Mouse (Mus musculus) kidney, postnatal 25 days (tissue): ENCODE data around the gene Steap3.

Experiments
- DNase-seq, 2 experiments: peaks; one replicate each; pipeline ENCODE4 v3.0.0; 2021; ENCODE audit warnings: mixed read lengths in 2 of 2

Steap3 gene

DNA sequence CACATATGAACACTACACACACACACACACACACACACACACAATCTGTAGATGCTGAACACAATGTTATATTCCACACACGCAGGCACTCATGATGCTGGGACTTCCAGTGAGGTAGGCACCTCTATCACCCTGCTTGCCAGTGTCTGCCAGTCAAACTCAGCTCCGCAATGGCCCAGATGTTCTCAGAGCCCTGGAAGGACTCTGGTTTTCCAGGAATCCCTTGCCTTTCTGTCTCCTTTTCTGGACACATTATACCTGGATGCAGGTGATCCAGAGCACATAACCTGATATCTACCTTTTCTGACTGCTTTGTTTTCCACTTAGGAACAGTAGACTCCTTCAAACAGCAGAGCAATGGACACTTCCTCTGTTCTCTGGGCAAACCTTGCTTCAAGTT, 75.8 kb downstream of the Steap3 start:
- no peak for DNase-seq

- no peak for DNase-seq
Measured at GRCm38 (mm10) chr1:120195947-120196346, 76.6 kb downstream of the Steap3 start.

DNA sequence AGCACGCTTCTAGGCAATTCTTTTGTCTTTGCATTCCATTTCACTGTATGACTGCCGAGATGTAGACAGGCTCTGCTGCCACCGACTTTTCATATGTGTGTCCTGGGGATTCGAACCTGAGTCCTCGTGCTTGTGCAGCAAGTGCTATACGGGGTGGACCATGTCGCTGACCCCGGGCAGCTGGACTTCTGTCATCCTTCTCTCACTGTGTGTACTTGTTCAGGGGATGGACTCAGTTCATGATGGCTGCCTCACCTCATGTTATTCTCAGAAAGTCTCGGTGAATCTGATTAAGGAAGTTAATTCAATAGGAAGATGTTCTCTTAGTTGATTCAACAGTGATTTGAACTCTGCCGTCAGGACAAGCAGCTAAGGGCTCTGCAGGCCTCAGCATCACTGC, 78.9 kb downstream of the Steap3 start:
- DNase-seq = no peak

DNA sequence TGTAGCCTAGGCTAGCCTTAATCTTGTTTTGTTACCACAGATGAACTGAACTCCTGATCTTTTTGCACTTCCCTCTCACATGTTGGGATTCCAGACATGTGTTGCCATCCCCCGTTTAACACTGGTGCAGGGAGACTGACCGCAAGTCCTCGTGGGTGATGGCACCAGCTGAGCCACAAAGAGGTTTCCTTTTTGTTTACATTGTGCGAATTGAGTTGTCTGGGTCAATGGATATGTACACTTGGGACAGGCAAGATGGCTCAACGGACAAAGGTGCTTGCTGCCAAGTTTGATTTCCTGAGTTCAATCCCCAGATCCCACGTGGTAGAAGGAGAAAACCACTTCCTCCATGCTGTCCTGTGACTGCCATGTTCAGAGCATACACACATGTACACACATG, 80.2 kb downstream of the Steap3 start:
- no peak for DNase-seq

- no peak for DNase-seq
Measured at GRCm38 (mm10) chr1:120190946-120191345, 81.6 kb downstream of the Steap3 start.

GRCm38 (mm10) chr1:120190300-120190699, 82.2 kb downstream of the Steap3 start:
- DNase-seq = no peak

DNA sequence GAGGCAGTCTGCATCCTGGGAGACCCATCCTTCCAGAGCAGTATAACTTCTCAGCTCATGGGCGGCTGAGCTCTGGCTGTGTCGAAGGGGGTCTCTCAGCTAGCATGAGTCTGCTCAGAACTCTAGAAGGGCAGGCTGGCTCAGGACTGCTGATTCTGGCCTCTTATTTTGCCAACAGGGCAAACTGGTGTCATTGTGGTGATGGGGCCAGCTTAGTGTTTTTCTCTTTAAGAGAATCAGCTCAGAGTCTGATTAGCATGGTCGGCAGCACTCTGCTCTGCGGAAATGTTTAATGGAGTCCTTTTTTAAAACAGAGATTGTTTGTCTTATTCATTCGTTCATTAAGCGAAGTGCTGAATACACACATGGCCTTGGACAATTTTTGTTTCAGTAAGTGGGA, 83.3 kb downstream of the Steap3 start:
- no peak for DNase-seq

GRCm38 (mm10) chr1:120187059-120187458, 85.4 kb downstream of the Steap3 start:
- peak in 1 of 2 experiments; percentile 12 for DNase-seq

DNA sequence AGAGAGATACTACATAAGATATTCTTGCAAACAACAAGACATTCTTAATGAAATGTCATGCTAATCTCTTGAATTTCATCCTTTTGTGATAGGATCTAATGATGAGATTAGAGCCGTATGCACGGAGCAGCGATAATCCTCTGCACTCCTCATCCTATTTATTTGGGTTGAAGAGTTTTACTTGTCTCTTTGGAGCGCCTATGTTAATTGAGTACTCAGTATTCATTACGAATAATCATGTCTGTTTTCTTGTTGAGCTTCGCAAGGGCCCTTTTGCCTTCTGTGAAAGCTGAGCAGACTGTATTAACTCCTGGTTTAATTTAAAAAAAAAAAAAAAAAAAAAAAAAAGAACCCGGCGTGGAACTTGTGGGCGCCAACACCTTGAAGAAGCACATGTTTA, 85.8 kb downstream of the Steap3 start:
- DNase-seq = no peak

- DNase-seq = peak in 1 of 2 experiments; percentile 6
Measured at GRCm38 (mm10) chr1:120186204-120186603, 86.3 kb downstream of the Steap3 start.

GRCm38 (mm10) chr1:120177141-120177540, 95.4 kb downstream of the Steap3 start:
- no peak for DNase-seq

- DNase-seq = peak; percentile 36 to 65
Measured at GRCm38 (mm10) chr1:120176313-120176712, 96.2 kb downstream of the Steap3 start.

GRCm38 (mm10) chr1:120174991-120175390, 97.5 kb downstream of the Steap3 start:
- no peak for DNase-seq

- DNase-seq = peak in 1 of 2 experiments; percentile 19
Measured at GRCm38 (mm10) chr1:120171819-120172521, 100.5 kb downstream of the Steap3 start.

GRCm38 (mm10) chr1:120170307-120170706, 102.2 kb downstream of the Steap3 start:
- DNase-seq = no peak

DNA sequence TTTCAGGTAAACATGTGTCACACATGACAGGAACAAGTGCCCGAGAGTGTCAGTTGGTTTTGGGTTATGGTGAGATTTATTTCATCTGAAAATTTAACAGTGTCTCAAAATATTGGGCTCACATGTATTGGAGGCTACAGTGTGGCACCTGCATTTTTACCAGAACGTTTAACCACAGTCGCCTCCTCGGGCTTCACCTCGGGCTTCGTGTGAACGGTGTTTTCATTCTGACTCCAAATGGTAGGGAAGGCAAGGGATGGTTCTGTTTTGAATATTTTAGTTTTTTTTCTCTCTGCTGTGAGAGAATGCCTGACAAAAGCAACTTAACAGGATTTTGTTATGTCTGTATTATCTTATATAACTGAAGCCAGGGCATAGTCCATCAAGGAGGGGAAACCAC, 103.8 kb downstream of the Steap3 start:
- DNase-seq = no peak

DNA sequence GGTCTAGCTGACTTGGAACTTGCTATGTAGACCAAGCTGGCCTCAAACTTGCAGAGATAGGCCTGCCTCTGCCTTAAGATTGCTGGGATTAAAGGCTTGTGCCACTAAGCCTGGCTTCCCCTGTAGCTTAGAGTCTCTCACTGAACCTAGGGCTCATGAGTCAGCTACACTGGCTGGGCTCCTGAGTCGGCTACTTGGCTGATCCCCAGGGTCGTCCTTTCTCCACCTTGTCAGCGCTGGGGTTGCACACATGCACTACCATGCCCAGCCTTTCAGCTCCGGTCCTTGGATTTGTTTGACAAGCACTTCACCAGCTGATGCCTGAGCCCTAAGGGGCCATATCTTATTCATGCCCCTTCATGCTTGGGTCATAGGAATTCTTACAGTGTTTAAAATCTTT, 104.5 kb downstream of the Steap3 start:
- no peak for DNase-seq

DNA sequence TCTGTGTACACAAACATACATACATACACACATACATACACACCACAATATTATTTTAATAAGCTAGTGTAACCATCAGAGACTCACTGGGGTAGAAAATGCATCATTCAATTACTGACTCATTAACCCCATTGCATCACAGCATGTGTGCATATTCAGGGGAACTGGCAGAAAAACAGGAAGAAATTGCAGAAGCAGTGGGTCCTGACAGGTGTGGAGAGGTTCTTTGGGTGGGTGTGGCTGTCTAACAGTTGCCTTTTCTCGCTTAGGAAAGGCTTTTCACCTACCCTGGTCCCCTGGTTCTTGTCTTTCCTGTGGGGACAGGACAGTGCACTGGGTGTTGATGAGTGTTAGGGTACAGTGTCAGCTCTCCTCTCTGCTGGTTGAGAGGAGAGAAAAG, 109.9 kb downstream of the Steap3 start:
- DNase-seq = no peak

GRCm38 (mm10) chr1:120161502-120161901, 111.0 kb downstream of the Steap3 start:
- DNase-seq = no peak

DNA sequence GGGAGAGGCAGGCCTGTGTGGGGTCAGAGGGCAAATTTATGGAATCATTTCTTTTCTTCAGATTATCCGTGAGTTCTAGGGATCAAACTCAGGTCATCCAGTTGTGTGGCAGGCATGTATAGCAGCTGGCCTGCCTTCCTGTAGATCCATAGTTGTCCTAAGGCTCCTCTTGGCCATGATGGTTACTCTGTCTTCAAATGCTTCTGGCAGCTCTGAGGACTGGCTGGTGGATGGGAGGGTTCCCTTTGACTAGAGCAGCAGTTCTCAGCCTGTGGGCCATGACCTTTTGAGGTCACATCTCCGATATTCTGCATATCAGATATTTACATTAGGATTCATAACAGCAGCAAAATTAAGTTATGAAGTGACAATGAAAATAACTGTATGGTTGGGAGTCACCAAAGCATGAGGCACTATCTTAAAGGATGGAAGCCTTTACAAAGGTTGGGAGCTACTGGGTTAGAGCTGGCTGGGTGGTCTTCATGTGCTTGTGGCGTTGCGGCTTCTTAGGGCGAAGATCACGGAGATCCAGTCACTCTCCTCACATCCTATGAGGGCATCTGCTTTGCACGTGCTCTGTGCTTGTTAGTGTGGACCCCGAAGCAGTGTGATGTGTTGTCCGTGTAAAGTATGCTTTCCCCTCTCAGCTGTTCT, 113.9 kb downstream of the Steap3 start:
- DNase-seq = no peak

DNA sequence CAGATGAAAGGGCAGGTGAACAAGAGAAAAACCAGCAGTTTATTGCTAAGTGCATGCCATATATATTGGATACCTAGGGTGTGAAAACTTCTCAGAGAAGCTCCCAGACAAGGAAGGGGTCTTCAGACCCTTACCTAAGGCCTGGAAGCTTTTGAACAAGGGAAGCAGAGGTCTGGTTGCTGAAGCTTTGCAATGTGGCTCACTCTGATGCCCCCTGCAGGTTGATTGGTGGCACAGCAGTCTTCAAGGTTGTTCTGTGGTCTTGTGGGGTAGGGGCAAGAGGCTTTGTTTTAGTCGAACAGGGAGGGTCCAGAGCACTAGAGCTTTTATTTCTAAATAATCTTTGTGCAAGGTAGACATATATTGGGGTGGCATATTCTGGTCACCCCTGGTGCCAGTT, 117.2 kb downstream of the Steap3 start:
- peak in 1 of 2 experiments; percentile 42 for DNase-seq

DNA sequence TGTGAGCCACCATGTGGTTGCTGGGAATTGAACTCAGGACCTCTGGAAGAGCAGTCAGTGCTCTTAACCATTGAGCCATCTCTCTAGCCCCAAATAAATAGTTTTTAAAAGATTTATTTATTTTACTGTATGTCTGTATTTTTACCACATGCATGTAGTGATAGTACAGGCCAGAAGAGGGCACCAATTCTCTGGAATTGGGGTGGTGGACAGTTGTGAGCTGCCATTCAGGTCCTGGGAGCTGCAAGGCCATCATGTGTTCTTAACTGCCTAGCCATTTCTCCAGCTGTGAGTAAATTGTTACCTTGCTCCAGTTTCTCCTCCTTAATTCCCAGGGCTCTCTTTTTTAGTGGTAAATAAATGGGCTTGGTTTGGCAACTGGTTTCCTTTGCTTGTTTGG, 118.3 kb downstream of the Steap3 start:
- peak in 1 of 2 experiments; percentile 59 for DNase-seq

GRCm38 (mm10) chr1:120146994-120147393, 125.5 kb downstream of the Steap3 start:
- DNase-seq = peak in 1 of 2 experiments; percentile 30

DNA sequence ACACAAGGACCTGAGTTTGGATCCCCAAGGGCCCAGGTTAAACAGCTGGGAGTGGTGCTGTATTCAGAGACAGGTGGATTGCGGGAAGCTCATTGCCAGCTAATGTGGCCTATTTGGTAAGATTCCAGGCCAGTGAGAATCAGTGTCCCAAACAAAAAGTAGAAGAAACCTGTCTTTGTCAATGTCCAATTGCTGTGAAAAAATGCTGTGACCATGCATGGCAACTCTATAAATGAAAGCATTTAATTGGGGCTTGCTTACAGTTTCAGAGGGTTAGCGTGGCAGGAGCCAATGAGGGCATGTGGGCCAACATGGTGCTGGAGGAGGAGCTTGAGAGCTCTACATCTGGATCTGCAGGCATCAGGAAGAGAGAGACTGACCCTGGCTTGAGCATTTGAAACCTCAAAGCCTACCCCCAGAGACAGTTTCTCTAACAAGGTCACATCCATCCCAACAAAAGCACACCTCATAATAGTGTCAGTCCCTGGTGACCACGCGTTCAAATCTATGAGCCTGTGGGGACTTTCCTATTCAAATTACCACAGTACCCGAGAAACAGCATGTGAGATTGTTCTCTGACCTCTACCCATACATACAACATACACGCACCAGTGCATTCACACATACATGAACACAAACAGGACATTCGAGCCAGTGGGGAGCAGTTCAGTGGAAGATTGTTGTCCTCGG, 126.8 kb downstream of the Steap3 start:
- DNase-seq = no peak
